Mouse (Mus musculus) intestine, postnatal 0 days (tissue): Measurements from ENCODE around the gene Rapgef1. TPM values are rescaled to one million over a fixed set of nuclear protein-coding genes. Genes with fewer than 3 reads are reported as not detected.
"Not testable (repeated sequence)": the region's sequence is repeated elsewhere in the genome, so short reads cannot be mapped to it uniquely, and the experiment has no call there.

ENCODE experiments used
- ATAC-seq: fragments of 200-750 bp; cut with Nextera tagmentation; 2 replicates; pipeline ENCODE4 v1.8.0; 2017; ENCODE audit warnings: mild to moderate bottlenecking, moderate TSS enrichment, moderate library complexity
- H3K27ac ChIP-seq: fragments of 300-500 bp; sonication (generic); 2 replicates; pipeline ENCODE4 v1.5.1; 2014; ENCODE audit warnings: mild to moderate bottlenecking, low read depth, low read length, moderate library complexity
- H3K27me3 ChIP-seq: fragments of 300-500 bp; sonication (generic); replicated peaks from 2 replicates; pipeline ENCODE4 v1.6.1; 2014; ENCODE audit warnings: low read length, mixed read lengths; ENCODE audit not compliant: control insufficient read depth, insufficient read depth
- H3K36me3 ChIP-seq: fragments of 300-500 bp; sonication (generic); 2 replicates; pipeline ENCODE4 v1.6.1; 2014; ENCODE audit warnings: mild to moderate bottlenecking, moderate library complexity; ENCODE audit not compliant: control insufficient read depth, insufficient read depth
- H3K4me1 ChIP-seq: fragments of 300-500 bp; sonication (generic); replicated peaks from 2 replicates; pipeline ENCODE4 v1.6.1; 2014; ENCODE audit warnings: antibody characterized with exemption, low read length, mixed read lengths; ENCODE audit not compliant: control insufficient read depth, insufficient read depth
- H3K4me2 ChIP-seq: fragments of 300-500 bp; sonication (generic); replicated peaks from 2 replicates; pipeline ENCODE4 v1.6.1; 2014; ENCODE audit warnings: low read depth, mild to moderate bottlenecking, moderate library complexity
- H3K4me3 ChIP-seq: fragments of 300-500 bp; sonication (generic); 2 replicates; pipeline ENCODE4 v1.5.1; 2014; ENCODE audit warnings: low read depth, low read length
- H3K9ac ChIP-seq: fragments of 300-500 bp; sonication (generic); 2 replicates; pipeline ENCODE4 v1.6.1; 2014; ENCODE audit warnings: mild to moderate bottlenecking, low read depth, low read length
- H3K9me3 ChIP-seq: fragments of 300-500 bp; sonication (generic); 2 replicates; pipeline ENCODE4 v1.6.1; 2016; ENCODE audit warnings: mixed run types; ENCODE audit not compliant: control insufficient read depth
- CTCF ChIP-seq: sonication (generic); IDR thresholded peaks from 2 replicates; pipeline ENCODE4 v1.5.1; 2016; ENCODE audit warnings: low read depth, mild to moderate bottlenecking, control low read depth, antibody characterized with exemption, moderate library complexity
- WGBS: fragments of 180-500 bp; shearing (Covaris S2); extraction: QIAGEN DNeasy Blood & Tissue Kit; methylation state at CpG from one replicate; pipeline ENCODE4 v1.1.7; 2014; 5-methylcytosine and 5-hydroxymethylcytosine counted together
- polyA plus RNA-seq: library from polyadenylated mRNA; unstranded; fragments of >200 nt; fragmentation: Nextera tagmentation; extraction: Ambion mirVana; gene quantifications from 2 replicates; pipeline ENCODE4 v1.2.1, GENCODE M21; 2015

Rapgef1 gene
- polyA plus RNA-seq, 1 experiment from 2014 or later, result 6.1 TPM

DNA sequence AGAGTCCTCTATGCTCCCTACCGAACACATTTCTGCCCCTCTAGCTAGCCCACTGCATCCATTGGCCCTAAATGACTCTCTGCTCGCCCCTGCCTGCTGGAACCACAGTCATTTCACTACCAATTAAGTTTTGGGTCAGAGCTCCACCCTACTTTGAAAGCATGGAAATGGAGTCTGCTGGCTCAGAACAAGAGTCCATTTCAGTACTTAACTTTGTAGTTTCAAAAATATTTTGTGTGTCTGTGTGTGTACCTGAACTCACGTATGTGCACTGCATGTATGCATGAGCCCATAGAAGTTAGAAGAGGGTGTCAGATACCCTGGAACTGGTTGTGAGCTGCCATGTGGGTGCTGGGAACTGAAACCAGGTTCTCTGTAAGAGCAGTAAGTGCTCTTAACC is 7.8 kb downstream of the Rapgef1 start:
- no peak for TF ChIP-seq CTCF
- Histone ChIP-seq H3K4me3 (no peak overlapping the region), H3K9me3 (no peaks in the 10 kb centered on the region), H3K36me3 (no peaks in the 10 kb centered on the region), H3K4me2 (no peak overlapping the region), H3K27me3 (no peaks in the 10 kb centered on the region), H3K4me1 (peaks cover 14% of the 10 kb centered on the region), H3K27ac (no peak overlapping the region), H3K9ac (no peak overlapping the region)
- ATAC-seq, result no peak
- WGBS, result 91% methylated on average over 3 of the region's 3 CpGs

GRCm38 (mm10) chr2:29628186-29628585 is 8.7 kb downstream of the Rapgef1 start:
- Histone ChIP-seq H3K4me3 (no peak overlapping the region), H3K36me3 (no peaks in the 10 kb centered on the region), H3K27ac (no peak overlapping the region), H3K4me1 (peaks cover 12% of the 10 kb centered on the region), H3K9ac (no peak overlapping the region), H3K27me3 (no peaks in the 10 kb centered on the region), H3K4me2 (no peak overlapping the region), H3K9me3 (no peaks in the 10 kb centered on the region)
- TF ChIP-seq CTCF, result no peak
- 65% methylated on average over 5 of the region's 5 CpGs for WGBS
- no peak for ATAC-seq

DNA sequence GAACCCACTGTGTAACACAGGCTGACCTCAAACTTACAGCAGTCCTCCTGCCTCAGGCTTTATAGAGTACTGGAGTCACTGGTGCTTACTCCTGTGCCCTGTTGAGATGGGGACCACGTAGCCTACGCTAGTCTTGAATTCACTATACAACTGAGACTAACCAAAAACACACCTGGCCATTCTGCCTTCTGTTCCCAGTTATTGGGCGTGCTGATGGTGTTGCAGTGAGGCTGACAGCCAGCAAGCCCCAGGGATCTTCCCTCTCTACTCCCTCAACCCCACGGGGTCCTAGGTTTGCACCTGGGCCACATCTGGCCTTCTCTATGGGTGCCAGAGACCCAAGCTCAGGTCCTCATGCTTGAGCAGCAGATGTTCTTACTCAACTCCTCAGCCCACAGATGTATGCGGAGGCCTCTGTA is 9.3 kb downstream of the Rapgef1 start:
- no peak overlapping the region for H3K4me2 ChIP-seq

GRCm38 (mm10) chr2:29629311-29629710 is 9.8 kb downstream of the Rapgef1 start:
- no peak for TF ChIP-seq CTCF
- ATAC-seq, result no peak
- no peak overlapping the region for H3K27ac ChIP-seq

More for the DNA sequence above, 9.3 kb downstream of the Rapgef1 start:
- Histone ChIP-seq H3K27me3 (no peaks in the 10 kb centered on the region), H3K36me3 (no peaks in the 10 kb centered on the region), H3K4me1 (peaks cover 7% of the 10 kb centered on the region; the same call in 1 of the 2 replicates), H3K27ac (no peak overlapping the region), H3K9ac (no peak overlapping the region), H3K9me3 (no peaks in the 10 kb centered on the region), H3K4me3 (no peak overlapping the region)
- ATAC-seq, result no peak
- no peak for TF ChIP-seq CTCF
- WGBS, result 68% methylated on average over 5 of the region's 5 CpGs

GRCm38 (mm10) chr2:29630141-29630771 is 10.7 kb downstream of the Rapgef1 start:
- no peaks in the 10 kb centered on the region for H3K9me3 ChIP-seq
- no peak overlapping the region for H3K9ac ChIP-seq
- no peak overlapping the region for H3K27ac ChIP-seq
- H3K27me3 ChIP-seq, result no peaks in the 10 kb centered on the region
- no peaks in the 10 kb centered on the region for H3K36me3 ChIP-seq
- no peak overlapping the region for H3K4me2 ChIP-seq
- 90% methylated on average over 10 of the region's 10 CpGs for WGBS
- no peaks in the 10 kb centered on the region for H3K4me1 ChIP-seq
- TF ChIP-seq CTCF, result no peak
- no peak overlapping the region for H3K4me3 ChIP-seq
- ATAC-seq, result no peak

More at GRCm38 (mm10) chr2:29629311-29629710, 9.8 kb downstream of the Rapgef1 start:
- WGBS, result 75% methylated on average over 2 of the region's 2 CpGs
- no peak overlapping the region for H3K4me3 ChIP-seq
- no peaks in the 10 kb centered on the region for H3K36me3 ChIP-seq
- no peaks in the 10 kb centered on the region for H3K9me3 ChIP-seq
- no peak overlapping the region for H3K9ac ChIP-seq
- no peak overlapping the region for H3K4me2 ChIP-seq
- no peaks in the 10 kb centered on the region for H3K27me3 ChIP-seq
- peaks cover 4% of the 10 kb centered on the region; the same call in 1 of the 2 replicates for H3K4me1 ChIP-seq

DNA sequence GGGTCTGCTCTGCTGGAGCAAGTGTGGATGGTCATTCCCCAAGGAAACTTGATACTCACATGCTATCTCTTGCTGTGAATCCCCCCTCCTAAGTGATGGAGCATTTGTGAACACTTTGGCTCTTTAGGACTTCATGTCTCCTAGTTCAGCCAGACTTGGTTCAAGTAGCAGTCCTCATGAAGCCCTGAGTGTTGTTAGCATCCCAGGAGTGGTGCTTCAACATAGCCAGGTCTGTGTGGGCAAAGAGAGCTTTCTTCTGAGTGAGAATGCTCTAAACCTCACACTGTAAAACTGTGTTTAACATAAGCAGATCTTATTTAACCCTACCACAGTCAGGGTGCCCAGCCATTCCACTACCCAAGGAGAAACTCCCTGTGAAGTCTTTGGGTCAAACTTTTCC is 11.5 kb downstream of the Rapgef1 start:
- H3K9me3 ChIP-seq, result no peaks in the 10 kb centered on the region
- H3K4me3 ChIP-seq, result no peak overlapping the region
- H3K36me3 ChIP-seq, result no peaks in the 10 kb centered on the region
- TF ChIP-seq CTCF, result no peak
- no peak for ATAC-seq
- H3K4me1 ChIP-seq, result no peaks in the 10 kb centered on the region
- no peak overlapping the region for H3K4me2 ChIP-seq
- H3K9ac ChIP-seq, result no peak overlapping the region
- no peak overlapping the region for H3K27ac ChIP-seq
- H3K27me3 ChIP-seq, result no peaks in the 10 kb centered on the region

GRCm38 (mm10) chr2:29631564-29632167 is 12.1 kb downstream of the Rapgef1 start:
- H3K4me3 ChIP-seq, H3K36me3 ChIP-seq, ATAC-seq, H3K9me3 ChIP-seq, H3K4me1 ChIP-seq, H3K9ac ChIP-seq, H3K27ac ChIP-seq, H3K4me2 ChIP-seq, H3K27me3 ChIP-seq: not testable (repeated sequence)
- 88% methylated on average over 12 of the region's 12 CpGs for WGBS
